Mouse (Mus musculus) midbrain, embryonic 11.5 days (tissue): ENCODE data around the gene Gldn. TPM values are rescaled to one million over a fixed set of nuclear protein-coding genes. Genes with fewer than 3 reads are reported as not detected.

Experiments used
- ATAC-seq: fragments of 200-750 bp; cut with Nextera tagmentation; 2 replicates; pipeline ENCODE4 v1.8.0; 2017; ENCODE audit warnings: moderate TSS enrichment, moderate library complexity; ENCODE audit not compliant: low FRiP score
- DNase-seq: peaks from one replicate; pipeline ENCODE4 v3.0.0; 2015; ENCODE audit warnings: low spot score; ENCODE audit errors: missing footprints
- H3K27ac ChIP-seq: fragments of 300-500 bp; sonication (generic); 2 replicates; pipeline ENCODE4 v1.5.1; 2014; ENCODE audit warnings: low read depth, low read length
- H3K27me3 ChIP-seq: fragments of 300-500 bp; sonication (generic); 2 replicates; pipeline ENCODE4 v1.6.1; 2014; ENCODE audit warnings: mild to moderate bottlenecking, low read length, moderate library complexity, mixed read lengths; ENCODE audit not compliant: control insufficient read depth, insufficient read depth
- H3K36me3 ChIP-seq: fragments of 300-500 bp; sonication (generic); 2 replicates; pipeline ENCODE4 v1.6.1; 2014; ENCODE audit warnings: mild to moderate bottlenecking, low read length, moderate library complexity, mixed read lengths; ENCODE audit not compliant: control insufficient read depth, insufficient read depth
- H3K4me1 ChIP-seq: fragments of 300-500 bp; sonication (generic); 2 replicates; pipeline ENCODE4 v1.6.1; 2014; ENCODE audit warnings: low read length; ENCODE audit not compliant: control insufficient read depth, insufficient read depth
- H3K4me2 ChIP-seq: fragments of 300-500 bp; sonication (generic); 2 replicates; pipeline ENCODE4 v1.6.1; 2014; ENCODE audit warnings: mild to moderate bottlenecking, moderate library complexity
- H3K4me3 ChIP-seq: fragments of 300-500 bp; sonication (generic); 2 replicates; pipeline ENCODE4 v1.5.1; 2014; ENCODE audit warnings: low read depth, low read length
- H3K9ac ChIP-seq: fragments of 300-500 bp; sonication (generic); 2 replicates; pipeline ENCODE4 v1.6.1; 2014; ENCODE audit warnings: low read length
- H3K9me3 ChIP-seq: fragments of 300-500 bp; sonication (generic); 2 replicates; pipeline ENCODE4 v1.6.1; 2016; ENCODE audit warnings: low read length; ENCODE audit not compliant: control insufficient read depth
- WGBS: fragments of 180-500 bp; shearing (Covaris S2); extraction: QIAGEN DNeasy Blood & Tissue Kit; methylation state at CpG from one replicate; pipeline ENCODE4 v1.1.7; 2014; 5-methylcytosine and 5-hydroxymethylcytosine counted together
- polyA plus RNA-seq: library from polyadenylated mRNA; unstranded; fragments of >200 nt; fragmentation: Nextera tagmentation; extraction: Ambion mirVana; gene quantifications from 2 replicates; pipeline ENCODE4 v1.2.1, GENCODE M21; 2014

Gene Gldn
- polyA plus RNA-seq, 1 experiment from 2014 or later = 0.16 TPM

GRCm38 (mm10) chr9:54336532-54337144 lies 50.4 kb downstream of the Gldn start:
- H3K9me3 ChIP-seq = no peaks in the 10 kb centered on the region
- ATAC-seq (peak; percentile 50), DNase-seq (peak; percentile 95)
- no peaks in the 10 kb centered on the region for H3K27me3 ChIP-seq
- no peak overlapping the region for H3K4me3 ChIP-seq
- H3K4me1 ChIP-seq = no peaks in the 10 kb centered on the region
- no peaks in the 10 kb centered on the region for H3K36me3 ChIP-seq
- 45% methylated on average over 6 of the region's 6 CpGs for WGBS
- H3K9ac ChIP-seq = no peak overlapping the region
- H3K27ac ChIP-seq = no peak overlapping the region
- no peak overlapping the region for H3K4me2 ChIP-seq

- DNase-seq (no peak), ATAC-seq (no peak)
- Histone ChIP-seq H3K36me3 (no peaks in the 10 kb centered on the region), H3K9me3 (no peaks in the 10 kb centered on the region), H3K4me2 (no peak overlapping the region), H3K4me1 (no peaks in the 10 kb centered on the region), H3K4me3 (no peak overlapping the region), H3K27ac (no peak overlapping the region), H3K27me3 (no peaks in the 10 kb centered on the region), H3K9ac (no peak overlapping the region)
- WGBS = 81% methylated on average over 7 of the region's 7 CpGs
Measured at GRCm38 (mm10) chr9:54342026-54342425, 55.7 kb downstream of the Gldn start.

- 91% methylated on average over 7 of the region's 8 CpGs for whole genome bisulfite sequencing
- Histone ChIP-seq H3K4me2 (no peak overlapping the region), H3K36me3 (no peaks in the 10 kb centered on the region), H3K4me1 (no peaks in the 10 kb centered on the region), H3K9me3 (no peaks in the 10 kb centered on the region), H3K27ac (no peak overlapping the region), H3K27me3 (no peaks in the 10 kb centered on the region), H3K4me3 (no peak overlapping the region), H3K9ac (no peak overlapping the region)
- DNase-seq (no peak), ATAC-seq (no peak)
Measured at GRCm38 (mm10) chr9:54356756-54357155, 70.5 kb downstream of the Gldn start.

Other genes with a start within 250 kb of the Gldn start
- gene Tnfaip8l3, start 218.1 kb upstream of the Gldn start, polyA plus RNA-seq = 0.11 and 0.28 TPM in 2 replicates
- gene Cyp19a1, start 18.4 kb upstream of the Gldn start, polyA plus RNA-seq = not detected in 2 replicates
- gene Dmxl2, start 215.1 kb downstream of the Gldn start, polyA plus RNA-seq = 16.6 and 17.7 TPM in 2 replicates